Mouse (Mus musculus) G1E (cell line): ENCODE measurements around the gene Cdk5rap2.

ENCODE experiments used
- CTCF ChIP-seq: IDR thresholded peaks from 2 replicates; pipeline ENCODE4 v1.5.1; 2012; ENCODE audit warnings: low read depth, low read length, inconsistent platforms, mixed read lengths
- GATA1 ChIP-seq: IDR thresholded peaks from 2 replicates; pipeline ENCODE4 v1.6.1; 2012; ENCODE audit warnings: borderline replicate concordance, low read length, inconsistent platforms, mixed read lengths
- POLR2AphosphoS5 ChIP-seq: IDR thresholded peaks from 2 replicates; pipeline ENCODE4 v1.6.1; 2012; ENCODE audit warnings: low read depth, low read length, inconsistent platforms; ENCODE audit not compliant: insufficient replicate concordance
- TAL1 ChIP-seq: conservative IDR thresholded peaks from 2 replicates; pipeline ENCODE4 v1.6.1; 2012; ENCODE audit warnings: low read depth, low read length, inconsistent platforms, mixed read lengths

GRCm38 (mm10) chr4:70452161-70452560 lies 41.9 kb upstream of the Cdk5rap2 start:
- no peak for TF ChIP-seq TAL1
- TF ChIP-seq GATA1, result no peak
- no peak for TF ChIP-seq CTCF
- no peak for TF ChIP-seq POLR2AphosphoS5
